Mouse (Mus musculus): ENCODE data around the gene Ptpra.

GRCm38 (mm10) chr2:130442162-130442561, 7.9 kb upstream of the Ptpra start:
- TF ChIP-seq EP300 (IDR thresholded peaks at IDR 0.05; ENCODE audit: low read depth) (no peak), CTCF (IDR thresholded peaks at IDR 0.05; ENCODE audit: low read depth) (no peak)
